Mouse (Mus musculus): ENCODE data around the gene Vwa2. TPM values are rescaled to one million over a fixed set of nuclear protein-coding genes. Genes with fewer than 3 reads are reported as not detected.

Vwa2 gene
- total and polyA plus RNA-seq, 3 experiments, result not detected

GRCm38 (mm10) chr19:56958582-56959021, 84.6 kb downstream of the Vwa2 start:
- Histone ChIP-seq H3K27me3 (replicated peaks) (no peaks in the 10 kb centered on the region), H3K4me2 (ENCODE audit: insufficient read depth, low read depth, poor library complexity, severe bottlenecking) (no peak overlapping the region), H3K9ac (ENCODE audit: insufficient read depth, low read depth) (no peak overlapping the region), H3K4me1 (ENCODE audit: control insufficient read depth in 1 of 2, insufficient read depth in 2 of 2) (no peaks in the 10 kb centered on the region), H3K9me3 (replicated peaks; ENCODE audit: low read length) (no peaks in the 10 kb centered on the region), H3K36me3 (replicated peaks in 1 of 2; ENCODE audit: control insufficient read depth in 1 of 2, insufficient read depth in 1 of 2, low read length in 1 of 2) (no peaks in the 10 kb centered on the region), H3K79me2 (replicated peaks; ENCODE audit: control insufficient read depth, extremely low read depth, insufficient read depth, poor library complexity, severe bottlenecking) (no peaks in the 10 kb centered on the region), H3K27ac (ENCODE audit: insufficient read depth, low read depth) (no peak overlapping the region), H3K4me3 (replicated peaks in 1 of 3; ENCODE audit: low read depth in 2 of 3, low read length in 2 of 3, poor library complexity in 1 of 3) (no peak overlapping the region)
- DNase-seq (ENCODE audit: extremely low read depth), result no peak
- dilution Hi-C loops (cut with MboI; ENCODE audit: extremely low pct_ligation_motif_present, extremely low pct_unique_long_range_greater_than_20kb, low sequenced_read_pairs), result no loop called here
- TF ChIP-seq SMC3 (IDR thresholded peaks at IDR 0.05; ENCODE audit: low read depth, low read length) (no peak), PAX5 (IDR thresholded peaks at IDR 0.05; ENCODE audit: low read length) (no peak), RAD21 (IDR thresholded peaks at IDR 0.05; ENCODE audit: low read depth, low read length) (no peak), CHD1 (IDR thresholded peaks at IDR 0.05; ENCODE audit: low read depth, low read length) (no peak), MAFK (IDR thresholded peaks at IDR 0.05; ENCODE audit: insufficient replicate concordance, low read length) (no peak)
- in situ Hi-C loops (cut with MboI; ENCODE audit: low pct_ligation_motif_present, low pct_unique_long_range_greater_than_20kb, low sequenced_read_pairs), result no loop called here

GRCm38 (mm10) chr19:56959057-56959456, 85.0 kb downstream of the Vwa2 start:
- Histone ChIP-seq H3K4me1 (ENCODE audit: control insufficient read depth in 1 of 2, insufficient read depth in 2 of 2) (no peaks in the 10 kb centered on the region), H3K4me2 (ENCODE audit: insufficient read depth, low read depth, poor library complexity, severe bottlenecking) (no peak overlapping the region), H3K9me3 (replicated peaks; ENCODE audit: low read length) (no peaks in the 10 kb centered on the region), H3K27me3 (replicated peaks) (no peaks in the 10 kb centered on the region), H3K4me3 (replicated peaks in 1 of 3; ENCODE audit: low read depth in 2 of 3, low read length in 2 of 3, poor library complexity in 1 of 3) (no peak overlapping the region), H3K36me3 (replicated peaks in 1 of 2; ENCODE audit: control insufficient read depth in 1 of 2, insufficient read depth in 1 of 2, low read length in 1 of 2) (no peaks in the 10 kb centered on the region), H3K27ac (ENCODE audit: insufficient read depth, low read depth) (no peak overlapping the region), H3K9ac (ENCODE audit: insufficient read depth, low read depth) (no peak overlapping the region), H3K79me2 (replicated peaks; ENCODE audit: control insufficient read depth, extremely low read depth, insufficient read depth, poor library complexity, severe bottlenecking) (no peaks in the 10 kb centered on the region)
- no peak for DNase-seq (ENCODE audit: extremely low read depth)
- TF ChIP-seq JUND (conservative IDR thresholded peaks at IDR 0.05; ENCODE audit: low read depth, low read length), result no peak
- no peak for TF ChIP-seq MAX (IDR thresholded peaks at IDR 0.05; ENCODE audit: low read length)
- no peak for TF ChIP-seq TCF12 (IDR thresholded peaks at IDR 0.05; ENCODE audit: low read depth, low read length)
- no peak for TF ChIP-seq NELFE (IDR thresholded peaks at IDR 0.05; ENCODE audit: low read depth, low read length)
- no peak for TF ChIP-seq ETS1 (conservative IDR thresholded peaks at IDR 0.05; ENCODE audit: low read depth, low read length)
- no peak for TF ChIP-seq ZKSCAN1 (IDR thresholded peaks at IDR 0.05; ENCODE audit: borderline replicate concordance, low read depth, low read length)
- no peak for TF ChIP-seq NRF1 (IDR thresholded peaks at IDR 0.05; ENCODE audit: low read depth, low read length)
- TF ChIP-seq JUN (IDR thresholded peaks at IDR 0.05; ENCODE audit: insufficient read depth, low read depth, low read length), result no peak
- TF ChIP-seq SMC3 (IDR thresholded peaks at IDR 0.05; ENCODE audit: low read depth, low read length), result no peak
- no peak for TF ChIP-seq CHD1 (IDR thresholded peaks at IDR 0.05; ENCODE audit: low read depth, low read length)
- no peak for TF ChIP-seq UBTF (IDR thresholded peaks at IDR 0.05; ENCODE audit: low read depth, low read length)
- no peak for TF ChIP-seq USF2 (conservative IDR thresholded peaks at IDR 0.05; ENCODE audit: low read depth, low read length)
- TF ChIP-seq GABPA (IDR thresholded peaks at IDR 0.05; ENCODE audit: insufficient replicate concordance, low read depth, low read length), result no peak
- in situ Hi-C loops (cut with MboI; ENCODE audit: low pct_ligation_motif_present, low pct_unique_long_range_greater_than_20kb, low sequenced_read_pairs) (no loop called here), dilution Hi-C loops (cut with MboI; ENCODE audit: extremely low pct_ligation_motif_present, extremely low pct_unique_long_range_greater_than_20kb, low sequenced_read_pairs) (no loop called here)

Data from CH12.LX (cell line).